Mouse (Mus musculus) gastrocnemius, adult 2 months (tissue): ENCODE measurements around the gene Rnf212. TPM values are rescaled to one million over a fixed set of nuclear protein-coding genes. Genes with fewer than 3 reads are reported as not detected.
A peak's percentile ranks its signal among the peaks of the same experiment; 100 is the strongest.

Experiments
- DNase-seq: peaks from one replicate; pipeline ENCODE4 v3.0.0; 2022
- H3K27ac ChIP-seq: fragments of 200-600 bp; 2 replicates; pipeline ENCODE4 v1.8.1; 2022; ENCODE audit warnings: mild to moderate bottlenecking
- H3K4me3 ChIP-seq: fragments of 200-600 bp; 2 replicates; pipeline ENCODE4 v1.8.1; 2022; ENCODE audit warnings: mild to moderate bottlenecking, moderate library complexity
- CTCF ChIP-seq: fragments of 200-600 bp; IDR thresholded peaks from 2 replicates; pipeline ENCODE4 v1.8.1; 2022; ENCODE audit warnings: antibody characterized with exemption, mild to moderate bottlenecking, moderate library complexity
- intact Hi-C: fragments of 180-260 bp; cut with DNase I; formaldehyde crosslinking; loops from one replicate; pipeline ENCODE4 v1.15.1; 2025
- total RNA-seq, 2 experiments: library from RNA; stranded (reverse); gene quantifications; 2 replicates each; pipeline ENCODE4 v1.2.3; 2021

Gene Rnf212
- total RNA-seq, 2 experiments from 2014 or later, result not detected

GRCm38 (mm10) chr5:108741844-108742243, 32.9 kb downstream of the Rnf212 start:
- TF ChIP-seq CTCF, result no peak
- intact Hi-C loops, result no loop called here
- no peak for DNase-seq
- Histone ChIP-seq H3K27ac (no peak overlapping the region), H3K4me3 (no peak overlapping the region)

- Histone ChIP-seq H3K27ac (no peak overlapping the region), H3K4me3 (no peak overlapping the region)
- intact Hi-C loops, result loop anchor here (2.0 to 10.0 kb wide), 2 partner anchors 53 to 301 kb away; partner anchors contain the start of gene Slc26a1
- no peak for DNase-seq
- TF ChIP-seq CTCF, result no peak
Measured at GRCm38 (mm10) chr5:108727425-108727824, 47.4 kb downstream of the Rnf212 start.

- intact Hi-C loops, result loop anchor here (1.0 to 10.0 kb wide), 3 partner anchors 34 to 300 kb away; partner anchors contain the start of genes Fgfrl1 and Slc26a1
- Histone ChIP-seq H3K27ac (no peak overlapping the region), H3K4me3 (no peak overlapping the region)
- TF ChIP-seq CTCF, result peak; percentile 95; the same call in 1 of the 2 replicates
- DNase-seq, result peak; percentile 73
Measured at GRCm38 (mm10) chr5:108726557-108727248, 48.1 kb downstream of the Rnf212 start.

- no peak for DNase-seq
- Histone ChIP-seq H3K27ac (no peak overlapping the region), H3K4me3 (no peak overlapping the region)
- TF ChIP-seq CTCF, result no peak
- intact Hi-C loops, result loop anchor here (10.0 kb wide), 1 partner anchor 49 kb away; the partner anchor contains the start of gene Slc26a1
Measured at GRCm38 (mm10) chr5:108724006-108724405, 50.8 kb downstream of the Rnf212 start.

- intact Hi-C loops, result loop anchor here (10.0 kb wide), 1 partner anchor 45 kb away; the partner anchor contains the start of gene Slc26a1
- Histone ChIP-seq H3K27ac (no peak overlapping the region), H3K4me3 (no peak overlapping the region)
- no peak for TF ChIP-seq CTCF
- DNase-seq, result no peak
Measured at GRCm38 (mm10) chr5:108719761-108720160, 55.0 kb downstream of the Rnf212 start.

DNA sequence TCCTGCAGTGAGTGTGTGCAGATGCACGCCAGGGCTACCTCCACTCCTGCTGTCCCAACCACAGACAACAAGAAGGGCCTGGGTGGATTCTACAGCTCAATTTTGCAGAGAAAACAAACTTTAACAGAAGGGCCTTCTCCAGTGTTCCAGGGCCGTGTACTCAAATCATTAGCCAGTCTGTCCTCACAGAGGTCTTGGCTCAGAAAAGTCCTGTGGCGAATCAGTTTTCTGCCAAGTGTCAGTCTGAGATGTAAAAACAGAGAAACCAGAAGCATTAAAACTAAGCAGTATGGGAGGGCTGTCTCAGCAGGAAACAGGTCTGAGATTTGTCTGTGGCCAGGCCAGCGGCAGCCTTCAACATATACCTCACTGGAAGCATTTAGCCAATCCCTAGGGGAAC, 56.7 kb downstream of the Rnf212 start:
- Histone ChIP-seq H3K27ac (no peak overlapping the region), H3K4me3 (no peak overlapping the region)
- intact Hi-C loops, result no loop called here
- DNase-seq, result no peak
- TF ChIP-seq CTCF, result no peak

- no peak overlapping the region for H3K27ac ChIP-seq
- DNase-seq, result no peak
- no peak for TF ChIP-seq CTCF
- intact Hi-C loops, result no loop called here
- H3K4me3 ChIP-seq, result no peak overlapping the region
Measured at GRCm38 (mm10) chr5:108715974-108716373, 58.8 kb downstream of the Rnf212 start.

GRCm38 (mm10) chr5:108714149-108714548, 60.6 kb downstream of the Rnf212 start:
- intact Hi-C loops, result no loop called here
- no peak overlapping the region for H3K4me3 ChIP-seq
- TF ChIP-seq CTCF, result no peak
- DNase-seq, result peak; percentile 54
- H3K27ac ChIP-seq, result peak overlapping the region; percentile 62

DNA sequence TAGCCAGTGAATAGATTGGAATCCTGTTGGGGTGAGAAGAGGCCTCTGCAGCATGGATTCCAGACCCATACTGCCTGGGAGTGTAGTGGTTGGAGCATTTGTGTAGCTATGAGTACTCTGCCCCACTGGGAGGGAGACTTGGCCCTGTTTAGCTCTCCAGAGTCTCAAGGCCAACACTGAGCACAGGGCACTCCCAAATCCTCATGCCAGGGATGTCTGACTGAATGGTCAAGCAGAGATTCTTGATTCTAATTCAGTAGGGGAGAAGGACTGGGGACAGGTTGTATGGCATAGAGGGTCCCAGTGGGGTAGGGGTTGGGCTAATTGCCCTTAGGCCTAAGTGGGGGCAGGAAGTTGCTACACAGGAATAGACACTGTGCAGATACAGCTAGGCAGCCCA, 61.1 kb downstream of the Rnf212 start:
- no peak for TF ChIP-seq CTCF
- H3K27ac ChIP-seq, result peak overlapping the region; percentile 62
- intact Hi-C loops, result no loop called here

DNA sequence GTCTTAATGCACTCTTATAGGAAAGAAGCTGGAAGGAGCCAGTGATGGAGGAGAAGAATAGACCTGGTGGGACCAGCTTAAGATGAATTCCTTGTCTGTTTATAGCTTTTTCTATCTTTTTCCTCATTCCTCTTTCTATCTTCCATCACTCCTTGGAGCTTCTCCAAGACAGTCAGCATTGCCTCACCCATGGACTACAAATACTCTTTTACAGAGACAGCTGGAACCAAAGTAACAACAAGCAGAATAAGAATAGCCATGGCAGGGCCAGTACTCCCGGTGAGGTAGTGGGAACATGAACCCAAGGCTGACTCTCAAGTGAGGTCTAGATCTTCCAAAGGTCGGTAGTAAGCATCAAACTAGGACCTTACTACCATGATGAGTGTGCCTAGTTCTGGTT, 61.7 kb downstream of the Rnf212 start:
- no peak for DNase-seq
- Histone ChIP-seq H3K27ac (peak overlapping the region; percentile 28), H3K4me3 (no peak overlapping the region)
- no peak for TF ChIP-seq CTCF
- intact Hi-C loops, result no loop called here

More for the DNA sequence above, 61.1 kb downstream of the Rnf212 start:
- H3K4me3 ChIP-seq, result no peak overlapping the region
- DNase-seq, result no peak

DNA sequence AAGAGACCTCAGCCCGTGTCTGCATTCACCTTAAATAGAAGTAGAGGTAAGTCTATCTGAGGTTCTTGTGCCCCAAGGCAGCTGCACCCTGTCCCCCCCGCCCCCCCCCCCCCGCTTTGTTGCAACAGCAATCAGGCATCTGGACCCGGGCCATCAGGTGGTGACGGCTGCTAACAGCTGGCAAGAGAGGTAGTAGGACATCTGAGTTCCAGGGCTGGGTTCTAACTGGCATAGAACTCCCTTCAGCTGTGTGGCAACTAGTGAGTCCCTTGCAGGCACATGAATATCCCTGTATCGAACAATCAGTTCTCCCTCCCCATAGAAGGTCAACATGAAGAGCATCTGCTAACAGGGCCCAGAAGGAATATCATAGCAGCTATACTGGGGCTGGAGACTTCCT, 62.8 kb downstream of the Rnf212 start:
- no peak for DNase-seq
- TF ChIP-seq CTCF, result no peak
- Histone ChIP-seq H3K4me3 (no peak overlapping the region), H3K27ac (no peak overlapping the region)
- intact Hi-C loops, result no loop called here

DNA sequence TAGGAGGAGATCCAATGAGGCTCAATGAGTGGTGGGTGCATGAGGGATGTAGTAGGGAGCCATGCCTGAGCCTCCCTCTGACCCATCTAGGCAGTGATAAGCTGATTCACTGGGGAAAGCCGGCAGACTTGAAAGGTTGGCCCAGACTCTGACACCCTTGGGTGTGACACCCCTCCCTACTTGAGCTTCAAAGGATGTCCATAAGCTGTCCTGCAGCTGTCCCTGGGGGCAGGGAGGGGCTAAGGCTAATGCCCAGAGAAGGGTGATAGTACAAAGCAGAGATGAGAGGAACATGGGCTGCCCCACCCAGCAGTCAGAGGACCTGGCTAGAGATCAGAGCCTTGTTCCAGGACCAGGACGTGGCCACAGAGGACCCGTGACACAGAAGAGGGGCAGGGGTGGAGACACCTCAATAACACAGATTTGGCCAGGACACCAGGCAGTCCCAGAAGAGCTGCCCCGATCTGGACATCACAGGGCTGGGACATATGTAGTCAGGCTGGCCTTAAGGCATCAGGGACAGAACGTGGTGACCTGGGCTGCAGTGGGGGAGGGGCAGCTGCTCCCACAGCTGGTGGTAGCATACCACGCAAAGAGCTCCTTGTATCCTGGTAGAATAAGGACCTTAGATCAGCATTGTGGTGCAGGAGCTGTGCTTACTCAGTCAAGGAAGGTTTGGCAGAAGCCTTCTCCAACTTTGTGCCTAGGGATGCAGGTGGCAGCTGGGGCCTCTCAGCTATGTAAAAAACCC, 65.6 kb downstream of the Rnf212 start:
- no peak for TF ChIP-seq CTCF
- no peak overlapping the region for H3K4me3 ChIP-seq
- intact Hi-C loops, result no loop called here
- no peak overlapping the region for H3K27ac ChIP-seq
- DNase-seq, result no peak

DNA sequence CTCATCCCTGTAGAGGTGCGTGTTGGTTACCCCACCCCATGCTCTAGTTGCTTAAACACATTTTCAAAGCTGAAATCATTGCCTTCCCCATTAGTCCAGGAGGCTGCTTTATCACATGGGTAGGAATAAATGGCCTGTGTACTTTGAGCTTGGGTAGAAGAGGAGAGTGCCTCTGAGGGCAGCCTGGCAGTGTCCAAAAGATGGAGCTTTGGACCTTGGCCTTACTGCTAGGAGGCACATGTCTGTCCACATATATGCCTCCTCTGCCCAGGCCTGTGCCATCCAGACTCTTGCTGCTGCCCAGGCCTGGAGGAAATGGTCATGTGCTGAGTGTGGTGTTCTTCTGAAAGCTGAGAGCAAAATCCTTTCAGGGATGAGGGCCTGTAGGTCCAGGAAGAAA, 66.4 kb downstream of the Rnf212 start:
- intact Hi-C loops, result no loop called here
- no peak for DNase-seq
- Histone ChIP-seq H3K27ac (no peak overlapping the region), H3K4me3 (no peak overlapping the region)
- no peak for TF ChIP-seq CTCF

- no peak for TF ChIP-seq CTCF
- no peak for DNase-seq
- intact Hi-C loops, result no loop called here
- no peak overlapping the region for H3K27ac ChIP-seq
- H3K4me3 ChIP-seq, result no peak overlapping the region
Measured at GRCm38 (mm10) chr5:108707758-108708157, 67.0 kb downstream of the Rnf212 start.
